Mouse (Mus musculus) myocyte (in vitro differentiated cells): Measurements from ENCODE around the gene Jph4. TPM values are rescaled to one million over a fixed set of nuclear protein-coding genes. Genes with fewer than 3 reads are reported as not detected.

Source experiments
- H3K27me3 ChIP-seq: one replicate; pipeline ENCODE4 v1.6.1; 2011; ENCODE audit not compliant: control insufficient read depth, insufficient read depth, insufficient read length
- H3K36me3 ChIP-seq: one replicate; pipeline ENCODE4 v1.6.1; 2011; ENCODE audit not compliant: control insufficient read depth, insufficient read depth
- H3K4me2 ChIP-seq: one replicate; pipeline ENCODE4 v1.6.1; 2011; ENCODE audit warnings: low read depth, control low read depth
- H3K4me3 ChIP-seq: one replicate; pipeline ENCODE4 v1.5.1; 2011; ENCODE audit warnings: mild to moderate bottlenecking, control low read depth, moderate library complexity
- H3K79me2 ChIP-seq: one replicate; pipeline ENCODE4 v1.6.1; 2011; ENCODE audit not compliant: control insufficient read depth, insufficient read depth
- H3ac ChIP-seq: one replicate; pipeline ENCODE4 v1.6.1; 2011; ENCODE audit not compliant: control insufficient read depth, insufficient read length
- CEBPB ChIP-seq: IDR thresholded peaks from 2 replicates; pipeline ENCODE4 v1.6.1; 2011; ENCODE audit warnings: mild to moderate bottlenecking, moderate library complexity; ENCODE audit not compliant: poor library complexity, insufficient read depth, severe bottlenecking
- E2F4 ChIP-seq: IDR thresholded peaks from one replicate; pipeline ENCODE4 v1.6.1; 2011; ENCODE audit warnings: mild to moderate bottlenecking, control low read depth, moderate library complexity; ENCODE audit not compliant: insufficient read depth
- MAX ChIP-seq: IDR thresholded peaks from one replicate; pipeline ENCODE4 v1.6.1; 2011; ENCODE audit warnings: low read depth, mild to moderate bottlenecking, control low read depth
- MYOD1 ChIP-seq, 3 experiments: IDR thresholded peaks; one replicate each; pipeline ENCODE4 v1.6.1; 2011; ENCODE audit warnings: control low read depth in 2 of 3, low read depth in 2 of 3, mild to moderate bottlenecking in 2 of 3, moderate library complexity in 1 of 3; ENCODE audit not compliant: insufficient read length in 2 of 3, control insufficient read depth in 1 of 3
- MYOG ChIP-seq, 3 experiments: IDR thresholded peaks; one replicate each; pipeline ENCODE4 v1.6.1; 2011; ENCODE audit warnings: control low read depth in 2 of 3, low read depth in 2 of 3, mild to moderate bottlenecking in 2 of 3; ENCODE audit not compliant: insufficient read length in 2 of 3, control insufficient read depth in 1 of 3, insufficient read depth in 1 of 3
- POLR2A ChIP-seq: IDR thresholded peaks from one replicate; pipeline ENCODE4 v1.6.1; 2011; ENCODE audit warnings: low read depth, mild to moderate bottlenecking, control low read depth, moderate library complexity; ENCODE audit not compliant: insufficient read length
- POLR2AphosphoS2 ChIP-seq: IDR thresholded peaks from one replicate; pipeline ENCODE4 v1.6.1; 2011; ENCODE audit warnings: low read depth, control low read depth; ENCODE audit not compliant: insufficient read length
- REST ChIP-seq: IDR thresholded peaks from one replicate; pipeline ENCODE4 v1.6.1; 2011; ENCODE audit warnings: mild to moderate bottlenecking, control low read depth, moderate library complexity; ENCODE audit not compliant: insufficient read depth, insufficient read length
- SRF ChIP-seq: IDR thresholded peaks from one replicate; pipeline ENCODE4 v1.6.1; 2011; ENCODE audit warnings: low read depth; ENCODE audit not compliant: control insufficient read depth, insufficient read length
- TCF12 ChIP-seq: IDR thresholded peaks from one replicate; pipeline ENCODE4 v1.6.1; 2011; ENCODE audit warnings: mild to moderate bottlenecking, control low read depth; ENCODE audit not compliant: poor library complexity, insufficient read depth, severe bottlenecking
- TCF3 ChIP-seq: IDR thresholded peaks from one replicate; pipeline ENCODE4 v1.6.1; 2011; ENCODE audit warnings: low read depth, control low read depth; ENCODE audit not compliant: insufficient read length
- USF1 ChIP-seq: IDR thresholded peaks from one replicate; pipeline ENCODE4 v1.6.1; 2011; ENCODE audit warnings: low read depth, mild to moderate bottlenecking, control low read depth, moderate library complexity
- polyA plus RNA-seq: library from polyadenylated mRNA; unstranded; fragments of >200 nt; fragmentation: generic; extraction: Trizol; gene quantifications from one replicate; pipeline ENCODE4 v1.2.1, GENCODE M21; 2012; ENCODE audit warnings: missing spikeins

The Jph4 gene
- not detected for polyA plus RNA-seq

DNA sequence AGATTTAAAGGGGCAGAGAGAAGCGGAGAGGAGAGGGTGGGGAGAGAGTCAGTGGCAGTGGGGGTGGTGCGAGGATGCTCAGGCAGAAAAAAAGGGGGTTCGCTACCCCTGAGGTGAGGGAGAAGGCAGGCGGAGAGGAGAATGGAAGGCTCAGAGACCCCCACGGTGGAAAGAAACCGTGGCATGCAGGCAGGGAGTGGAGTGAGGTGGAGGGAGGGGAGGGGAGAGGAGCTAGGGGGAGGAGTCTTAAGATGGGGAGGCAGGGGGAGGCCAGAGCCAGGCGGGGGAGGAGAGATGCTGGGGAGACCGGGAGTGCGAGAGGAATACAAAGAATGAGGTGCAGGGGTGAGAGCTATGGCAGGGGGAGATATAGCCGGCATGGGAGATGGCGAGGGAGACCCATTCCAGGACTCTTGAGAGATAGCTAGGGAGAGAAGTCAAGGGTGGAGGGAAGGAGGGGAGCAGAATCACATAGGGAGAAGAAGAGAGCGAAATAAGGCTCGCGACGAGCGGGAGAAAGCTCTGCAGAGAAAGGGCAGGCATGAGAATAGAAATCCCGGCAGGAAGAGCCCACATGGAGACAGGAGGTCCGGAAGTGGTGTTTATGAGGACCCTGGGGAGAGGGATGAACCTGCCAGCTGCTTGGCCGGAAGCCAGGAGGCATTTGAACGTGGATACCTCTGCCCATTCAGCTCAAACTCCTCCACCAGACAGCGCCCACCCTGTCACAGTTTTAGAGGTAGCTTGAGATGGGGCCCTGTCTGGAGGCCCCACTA is at the start of gene Jph4:
Gene Jph4 (minus strand): TSS at position 511 of the 776 bp plus-strand sequence.
- Histone ChIP-seq H3K27me3 (peaks cover 53% of the 10 kb centered on the region), H3K79me2 (no peaks in the 10 kb centered on the region), H3K4me2 (no peak within 1 kb of the TSS), H3ac (no peak within 1 kb of the TSS), H3K4me3 (no peak within 1 kb of the TSS), H3K36me3 (no peaks in the 10 kb centered on the region)
- TF ChIP-seq MAX (no peak), REST (no peak), E2F4 (no peak)

DNA sequence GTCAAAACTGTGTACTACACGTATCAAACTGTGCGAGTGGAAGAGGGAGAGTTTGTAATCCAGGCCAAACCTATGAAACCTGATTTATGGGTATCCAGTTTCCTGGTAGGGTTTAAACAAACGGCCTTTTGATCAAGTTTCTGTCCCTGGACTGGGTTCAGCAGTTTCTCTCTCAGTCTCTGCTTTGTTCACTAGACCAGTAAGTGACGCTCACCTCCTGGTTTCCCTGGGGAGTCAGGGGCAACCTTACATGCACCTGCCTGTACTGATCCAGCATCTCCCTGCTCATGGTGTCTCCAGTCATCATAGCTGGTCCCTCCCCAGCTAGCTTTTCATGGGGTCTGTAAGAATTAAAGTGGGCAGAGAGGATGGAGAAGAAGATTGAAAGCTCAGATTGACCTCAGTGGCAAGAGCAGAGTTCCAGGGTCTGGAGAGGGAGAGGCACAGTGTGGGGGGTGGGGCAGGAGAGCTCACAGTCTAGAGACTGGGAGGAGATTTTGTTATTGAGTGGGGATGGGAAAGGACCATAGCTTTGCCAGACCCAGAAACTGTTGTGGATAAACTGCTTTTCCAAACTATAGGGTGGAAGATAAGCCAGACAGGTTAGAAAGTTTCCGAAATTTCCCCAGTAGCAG is 47.6 kb upstream of the Jph4 start:
- Histone ChIP-seq H3ac (no peak overlapping the region), H3K4me2 (no peak overlapping the region), H3K79me2 (no peaks in the 10 kb centered on the region), H3K36me3 (no peaks in the 10 kb centered on the region), H3K4me3 (no peak overlapping the region), H3K27me3 (peaks cover 10% of the 10 kb centered on the region)
- TF ChIP-seq MYOG (IDR thresholded peaks at IDR 0.05; ENCODE audit: control insufficient read depth in 1 of 3, insufficient read depth in 1 of 3, insufficient read length in 2 of 3, low read depth in 2 of 3), result no peak
- no peak for TF ChIP-seq TCF12
- TF ChIP-seq MYOD1 (IDR thresholded peaks at IDR 0.05; ENCODE audit: control insufficient read depth in 1 of 3, insufficient read length in 2 of 3, low read depth in 2 of 3), result no peak
- TF ChIP-seq E2F4, result no peak
- TF ChIP-seq MAX, result no peak
- no peak for TF ChIP-seq TCF3
- TF ChIP-seq SRF, result no peak
- TF ChIP-seq POLR2AphosphoS2, result no peak
- TF ChIP-seq REST, result no peak
- TF ChIP-seq CEBPB, result no peak
- TF ChIP-seq POLR2A, result no peak
- no peak for TF ChIP-seq USF1

DNA sequence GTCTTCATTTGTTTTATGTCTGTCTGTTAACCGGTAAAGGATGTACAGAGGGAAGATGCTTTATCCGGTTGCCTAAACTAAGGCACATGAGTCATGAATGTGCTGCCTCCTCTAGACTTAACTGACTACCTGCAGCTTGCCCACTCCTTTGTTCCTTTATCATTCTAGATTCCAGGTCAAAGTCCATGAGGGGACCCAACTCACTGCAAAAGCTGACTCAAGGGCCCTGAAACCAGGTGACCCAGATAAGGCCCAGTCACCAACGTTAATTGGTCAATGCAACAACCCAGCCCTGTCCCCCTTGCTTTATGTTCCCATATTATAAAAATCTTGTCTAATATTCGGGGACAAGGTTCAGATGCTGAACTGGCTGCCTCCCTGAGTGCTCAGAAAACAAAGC is 45.4 kb upstream of the Jph4 start:
- Histone ChIP-seq H3K27me3 (no peaks in the 10 kb centered on the region), H3K79me2 (no peaks in the 10 kb centered on the region), H3K4me3 (no peak overlapping the region), H3K36me3 (no peaks in the 10 kb centered on the region), H3K4me2 (no peak overlapping the region), H3ac (no peak overlapping the region)
- TF ChIP-seq SRF, result no peak
- TF ChIP-seq E2F4, result no peak
- no peak for TF ChIP-seq USF1
- no peak for TF ChIP-seq TCF3
- no peak for TF ChIP-seq POLR2AphosphoS2
- TF ChIP-seq REST, result no peak
- TF ChIP-seq CEBPB, result no peak
- no peak for TF ChIP-seq MYOG (IDR thresholded peaks at IDR 0.05; ENCODE audit: control insufficient read depth in 1 of 3, insufficient read depth in 1 of 3, insufficient read length in 2 of 3, low read depth in 2 of 3)

DNA sequence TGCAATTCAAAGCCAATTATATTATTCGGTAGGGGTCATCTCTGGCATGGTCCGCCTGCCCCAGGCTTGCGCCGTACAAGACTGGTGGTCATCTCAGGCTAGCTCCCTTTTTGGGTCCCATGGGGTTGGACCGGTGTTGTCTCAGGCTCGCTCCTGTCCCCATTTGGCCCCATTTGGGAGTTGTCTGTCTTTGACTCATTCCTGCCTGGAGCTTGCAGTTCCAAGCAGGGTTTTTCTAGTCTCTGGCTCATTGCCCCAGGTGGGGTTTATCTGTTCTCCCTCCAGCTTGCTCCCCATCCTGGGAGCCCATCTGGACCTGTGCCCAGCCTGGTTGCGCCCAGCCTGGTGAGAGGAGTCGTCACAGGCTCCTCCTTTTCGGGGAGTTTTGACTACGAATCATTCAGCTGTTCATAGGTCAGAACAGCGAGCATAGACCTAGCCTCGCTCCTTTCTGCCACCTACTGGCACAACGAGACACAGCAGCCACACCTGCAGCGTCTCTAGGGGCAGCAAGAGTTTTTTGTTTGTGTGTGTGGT is 44.4 kb upstream of the Jph4 start:
- Histone ChIP-seq H3K79me2 (no peaks in the 10 kb centered on the region), H3K4me3 (no peak overlapping the region), H3K4me2 (peak overlapping the region; percentile 41)

More for the DNA sequence above, 44.4 kb upstream of the Jph4 start:
- no peaks in the 10 kb centered on the region for H3K27me3 ChIP-seq
- H3K36me3 ChIP-seq, result no peaks in the 10 kb centered on the region
- TF ChIP-seq MYOG (IDR thresholded peaks at IDR 0.05; ENCODE audit: control insufficient read depth in 1 of 3, insufficient read depth in 1 of 3, insufficient read length in 2 of 3, low read depth in 2 of 3) (peak in 1 of 3 experiments; percentile 25), TCF12 (no peak), POLR2AphosphoS2 (no peak), SRF (no peak), MYOD1 (IDR thresholded peaks at IDR 0.05; ENCODE audit: control insufficient read depth in 1 of 3, insufficient read length in 2 of 3, low read depth in 2 of 3) (peak in 1 of 3 experiments; percentile 37), E2F4 (no peak), CEBPB (no peak), POLR2A (no peak), REST (no peak)
- no peak overlapping the region for H3ac ChIP-seq
